Mouse (Mus musculus) midbrain, embryonic 15.5 days (tissue): ENCODE results near the gene Olfr976. TPM values are rescaled to one million over a fixed set of nuclear protein-coding genes. Genes with fewer than 3 reads are reported as not detected.

Experiments used
- polyA plus RNA-seq: library from polyadenylated mRNA; unstranded; fragments of >200 nt; fragmentation: Nextera tagmentation; extraction: Ambion mirVana; gene quantifications from 2 replicates; pipeline ENCODE4 v1.2.1, GENCODE M21; 2015

Olfr976 gene
- polyA plus RNA-seq, 1 experiment from 2014 or later = not detected

Other genes starting within 250 kb of the Olfr976 start
- not detected in 2 replicates for gene Olfr965, start 249.8 kb downstream of the Olfr976 start, polyA plus RNA-seq
- not detected in 2 replicates for gene Olfr150, start 230.2 kb downstream of the Olfr976 start, polyA plus RNA-seq
- gene Olfr967, start 214.9 kb downstream of the Olfr976 start, polyA plus RNA-seq = not detected in 2 replicates
- gene Olfr968, start 177.9 kb downstream of the Olfr976 start, polyA plus RNA-seq = not detected in 2 replicates
- gene Olfr969, start 170.2 kb downstream of the Olfr976 start, polyA plus RNA-seq = not detected in 2 replicates
- not detected in 2 replicates for gene Olfr970, start 152.3 kb downstream of the Olfr976 start, polyA plus RNA-seq
- not detected in 2 replicates for gene Olfr971, start 124.3 kb downstream of the Olfr976 start, polyA plus RNA-seq
- not detected in 2 replicates for gene Olfr972, start 94.7 kb downstream of the Olfr976 start, polyA plus RNA-seq
- not detected in 2 replicates for gene Olfr229, start 53.8 kb downstream of the Olfr976 start, polyA plus RNA-seq
- gene Olfr974, start 23.6 kb downstream of the Olfr976 start, polyA plus RNA-seq = not detected in 2 replicates
- gene Olfr975, start 9.1 kb downstream of the Olfr976 start, polyA plus RNA-seq = 0.09 TPM in 1 of 2 replicates, not detected in the other
- gene Olfr978, start 31.0 kb upstream of the Olfr976 start, polyA plus RNA-seq = not detected in 2 replicates
- not detected in 2 replicates for gene Olfr979, start 42.3 kb upstream of the Olfr976 start, polyA plus RNA-seq
- gene Olfr980, start 48.4 kb upstream of the Olfr976 start, polyA plus RNA-seq = not detected in 2 replicates
- not detected in 2 replicates for gene Olfr981, start 60.3 kb upstream of the Olfr976 start, polyA plus RNA-seq
- gene Olfr982, start 112.7 kb upstream of the Olfr976 start, polyA plus RNA-seq = not detected in 2 replicates
- not detected in 2 replicates for gene Olfr983, start 132.5 kb upstream of the Olfr976 start, polyA plus RNA-seq
- not detected in 2 replicates for gene Olfr984, start 153.1 kb upstream of the Olfr976 start, polyA plus RNA-seq
- not detected in 2 replicates for gene Olfr985, start 169.1 kb upstream of the Olfr976 start, polyA plus RNA-seq
- not detected in 2 replicates for gene Tmem225, start 187.0 kb upstream of the Olfr976 start, polyA plus RNA-seq
- 0.08 and 0.11 TPM in 2 replicates for gene Olfr986, start 219.8 kb upstream of the Olfr976 start, polyA plus RNA-seq
- 13.1 and 13.7 TPM in 2 replicates for gene Zfp202, start 231.2 kb upstream of the Olfr976 start, polyA plus RNA-seq